In the genomic region with DNA sequence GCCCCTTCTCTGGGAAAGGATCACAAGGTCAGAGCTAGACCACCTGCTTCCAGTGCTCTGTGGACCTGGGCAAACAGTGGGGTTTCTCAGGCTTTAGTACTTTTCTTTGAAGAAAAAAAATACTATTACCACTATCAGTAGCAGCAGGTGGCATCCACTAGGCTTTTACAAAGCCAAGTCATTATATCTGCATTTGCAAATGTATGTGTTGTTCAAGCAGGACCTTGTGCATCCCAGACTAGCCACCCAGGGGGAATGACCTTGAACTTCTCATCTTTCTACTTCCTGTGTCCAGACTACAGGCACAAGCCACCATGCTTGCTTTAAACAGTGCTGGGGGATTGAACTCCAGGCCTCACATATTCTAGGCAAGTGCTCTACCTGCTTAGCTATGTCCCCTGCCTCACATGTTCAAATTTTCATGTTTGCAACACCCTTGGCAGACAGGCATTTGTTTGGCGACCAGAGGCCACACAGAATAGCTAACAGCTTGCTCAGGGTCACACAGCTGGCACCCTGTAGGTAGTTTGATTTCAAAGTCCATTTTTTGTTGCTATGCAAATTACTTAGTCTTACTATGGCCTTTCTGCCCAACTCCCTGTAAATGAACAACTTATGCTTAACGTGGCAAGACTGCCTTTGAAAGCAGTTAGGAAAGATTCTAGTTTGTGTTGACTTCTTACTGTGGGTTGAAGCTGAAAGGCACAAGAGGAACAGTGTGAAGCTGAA, we compare ENCODE assay signal across 17 mouse cellular contexts.
DNase-seq lines count a peak whose midpoint lies in the region; ATAC-seq and TF ChIP-seq lines count a peak whose summit lies in the region.
"Had no signal": no experiment of that assay in that cellular context is flagged by ENCODE, and none has a peak within 500 bp of the region (broad histone marks: within the 10 kb centered on the region; RNA-seq: fewer than 3 reads in every experiment).

No protein-coding gene starts in this region.

- peak; percentile 39 for DNase-seq in kidney, adult 18-20 months
- peak; percentile 46 for DNase-seq in kidney, postnatal 14 days
- DNase-seq in stomach, postnatal 0 days (ENCODE audit: low spot score): peak; percentile 36
- DNase-seq in spleen, adult 12 weeks (ENCODE audit: low spot score): no peak
- no peak for DNase-seq in midbrain, embryonic 10.5 days (ENCODE audit: low spot score)
- DNase-seq in embryo, embryonic 10 days (ENCODE audit: low spot score): no peak
- DNase-seq: adrenal gland, postnatal 14 days; cerebellum, adult 9-11 months; heart, postnatal 10 days; lung, postnatal 10 days; thymus, postnatal 36 days had no signal

- H3K9me3 ChIP-seq in kidney, embryonic 14.5 days (ENCODE audit: control insufficient read depth, low read length): no peaks in the 10 kb centered on the region
- H3K9me3 ChIP-seq in intestine, embryonic 15.5 days: no peaks in the 10 kb centered on the region
- no peaks in the 10 kb centered on the region for H3K9me3 ChIP-seq in stomach, postnatal 0 days (ENCODE audit: control insufficient read depth, low read length)
- no peaks in the 10 kb centered on the region for H3K9me3 ChIP-seq in midbrain, embryonic 10.5 days (replicated peaks)
- H3K9me3 ChIP-seq: hindbrain, embryonic 15.5 days; limb, embryonic 12.5 days; neural tube, embryonic 13.5 days had no signal

- H3K4me1 ChIP-seq in kidney, embryonic 14.5 days (ENCODE audit: control insufficient read depth, insufficient read depth, low read length): peaks cover 7% of the 10 kb centered on the region; the same call in 1 of the 2 replicates
- peaks cover 4% of the 10 kb centered on the region for H3K4me1 ChIP-seq in intestine, embryonic 15.5 days (replicated peaks)
- H3K4me1 ChIP-seq in stomach, postnatal 0 days (replicated peaks; ENCODE audit: control insufficient read depth, insufficient read depth): no peaks in the 10 kb centered on the region
- H3K4me1 ChIP-seq in midbrain, embryonic 10.5 days: peaks cover 13% of the 10 kb centered on the region

- H3K27ac ChIP-seq in kidney, embryonic 14.5 days (ENCODE audit: low read depth, low read length): no peak overlapping the region
- H3K27ac ChIP-seq in intestine, embryonic 15.5 days: no peak overlapping the region
- no peak overlapping the region for H3K27ac ChIP-seq in stomach, postnatal 0 days (replicated peaks)
- H3K27ac ChIP-seq in midbrain, embryonic 10.5 days (replicated peaks): no peak overlapping the region
- H3K27ac ChIP-seq: hindbrain, embryonic 15.5 days; limb, embryonic 12.5 days; neural tube, embryonic 13.5 days had no signal

- WGBS in kidney, embryonic 14.5 days: 58% methylated on average over 2 of the region's 2 CpGs
- WGBS in intestine, embryonic 15.5 days: 53% methylated on average over 2 of the region's 2 CpGs
- WGBS in stomach, postnatal 0 days: 49% methylated on average over 2 of the region's 2 CpGs
- WGBS in midbrain, embryonic 10.5 days: 78% methylated on average over 2 of the region's 2 CpGs

- TF ChIP-seq CTCF in stomach, postnatal 0 days (IDR thresholded peaks at IDR 0.05; ENCODE audit: low read depth): no peak

- no peak for ATAC-seq in kidney, embryonic 14.5 days (ENCODE audit: low FRiP score, low TSS enrichment)
- ATAC-seq in intestine, embryonic 15.5 days: peak; percentile 87
- peak; percentile 78 for ATAC-seq in stomach, postnatal 0 days (ENCODE audit: low FRiP score, low TSS enrichment)
- ATAC-seq: forebrain, embryonic 16.5 days had no signal

- no peak for TF ChIP-seq EP300 in stomach, postnatal 0 days (optimal IDR thresholded peaks at IDR 0.05)

- H3K27me3 ChIP-seq in kidney, embryonic 14.5 days (ENCODE audit: control insufficient read depth, insufficient read depth, low read length): no peaks in the 10 kb centered on the region
- H3K27me3 ChIP-seq in intestine, embryonic 15.5 days (replicated peaks): no peaks in the 10 kb centered on the region
- no peaks in the 10 kb centered on the region for H3K27me3 ChIP-seq in stomach, postnatal 0 days (ENCODE audit: control insufficient read depth, insufficient read depth, low read length)
- peaks cover 14% of the 10 kb centered on the region for H3K27me3 ChIP-seq in midbrain, embryonic 10.5 days (ENCODE audit: low read depth, poor library complexity, severe bottlenecking)
- H3K27me3 ChIP-seq: hindbrain, embryonic 15.5 days; limb, embryonic 12.5 days; neural tube, embryonic 13.5 days had no signal

- no peak overlapping the region for H3K4me2 ChIP-seq in kidney, embryonic 14.5 days (replicated peaks; ENCODE audit: low read depth, low read length)
- no peak overlapping the region for H3K4me2 ChIP-seq in intestine, embryonic 15.5 days (replicated peaks)
- no peak overlapping the region for H3K4me2 ChIP-seq in stomach, postnatal 0 days (replicated peaks; ENCODE audit: low read depth)
- H3K4me2 ChIP-seq: hindbrain, embryonic 15.5 days; limb, embryonic 12.5 days; neural tube, embryonic 13.5 days had no signal

- no peak overlapping the region for H3K4me3 ChIP-seq in kidney, embryonic 14.5 days (ENCODE audit: low read length)
- H3K4me3 ChIP-seq in intestine, embryonic 15.5 days (replicated peaks): no peak overlapping the region
- H3K4me3 ChIP-seq in stomach, postnatal 0 days (ENCODE audit: low read depth, low read length): no peak overlapping the region
- H3K4me3 ChIP-seq in midbrain, embryonic 10.5 days: no peak overlapping the region
- H3K4me3 ChIP-seq: hindbrain, embryonic 15.5 days; limb, embryonic 12.5 days; neural tube, embryonic 13.5 days had no signal

- no peaks in the 10 kb centered on the region for H3K36me3 ChIP-seq in kidney, embryonic 14.5 days (ENCODE audit: control insufficient read depth, insufficient read depth, low read length)
- no peaks in the 10 kb centered on the region for H3K36me3 ChIP-seq in intestine, embryonic 15.5 days
- no peaks in the 10 kb centered on the region for H3K36me3 ChIP-seq in stomach, postnatal 0 days (ENCODE audit: control insufficient read depth, insufficient read depth, low read length)
- no peaks in the 10 kb centered on the region for H3K36me3 ChIP-seq in midbrain, embryonic 10.5 days
- H3K36me3 ChIP-seq: hindbrain, embryonic 15.5 days; limb, embryonic 12.5 days; neural tube, embryonic 13.5 days had no signal

- H3K9ac ChIP-seq in kidney, embryonic 14.5 days (ENCODE audit: low read depth, low read length): no peak overlapping the region
- H3K9ac ChIP-seq in intestine, embryonic 15.5 days: no peak overlapping the region
- H3K9ac ChIP-seq in stomach, postnatal 0 days (ENCODE audit: low read length): no peak overlapping the region
- H3K9ac ChIP-seq: hindbrain, embryonic 15.5 days; limb, embryonic 12.5 days; neural tube, embryonic 13.5 days had no signal

Comparison
In these comparisons a context has a peak if more than half of its experiments do, and no peak if none do; other contexts are left out.
1. DNase-seq: peak in kidney, adult 18-20 months (single experiment), kidney, postnatal 14 days (single experiment) and stomach, postnatal 0 days (single experiment); none in spleen, adult 12 weeks (single experiment), midbrain, embryonic 10.5 days (single experiment) and embryo, embryonic 10 days (single experiment).